Mouse (Mus musculus) stomach, embryonic 16.5 days (tissue): ENCODE measurements around the gene Ap2m1. TPM values are rescaled to one million over a fixed set of nuclear protein-coding genes. Genes with fewer than 3 reads are reported as not detected.
A peak's percentile ranks its signal among the peaks of the same experiment; 100 is the strongest.

Experiments used
- ATAC-seq: fragments of 200-750 bp; cut with Nextera tagmentation; 2 replicates; pipeline ENCODE4 v1.8.0; 2017; ENCODE audit warnings: moderate number of reproducible peaks, moderate TSS enrichment; ENCODE audit not compliant: insufficient read depth, low FRiP score
- H3K27ac ChIP-seq: fragments of 300-500 bp; sonication (generic); 2 replicates; pipeline ENCODE4 v1.5.1; 2014; ENCODE audit warnings: low read length
- H3K27me3 ChIP-seq: fragments of 300-500 bp; sonication (generic); 2 replicates; pipeline ENCODE4 v1.6.1; 2014; ENCODE audit warnings: low read length, control low read depth, mixed read lengths; ENCODE audit not compliant: control insufficient read depth, insufficient read depth
- H3K36me3 ChIP-seq: fragments of 300-500 bp; sonication (generic); 2 replicates; pipeline ENCODE4 v1.6.1; 2014; ENCODE audit warnings: low read length; ENCODE audit not compliant: control insufficient read depth, insufficient read depth
- H3K4me1 ChIP-seq: fragments of 300-500 bp; sonication (generic); 2 replicates; pipeline ENCODE4 v1.6.1; 2014; ENCODE audit warnings: low read length, control low read depth, mixed read lengths; ENCODE audit not compliant: control insufficient read depth, insufficient read depth
- H3K4me2 ChIP-seq: fragments of 300-500 bp; sonication (generic); 2 replicates; pipeline ENCODE4 v1.6.1; 2014; ENCODE audit warnings: low read depth, low read length, mixed read lengths
- H3K4me3 ChIP-seq: fragments of 300-500 bp; sonication (generic); replicated peaks from 2 replicates; pipeline ENCODE4 v1.5.1; 2014; ENCODE audit warnings: mild to moderate bottlenecking, low read length
- H3K9ac ChIP-seq: fragments of 300-500 bp; sonication (generic); 2 replicates; pipeline ENCODE4 v1.6.1; 2014; ENCODE audit warnings: low read length
- H3K9me3 ChIP-seq: fragments of 300-500 bp; sonication (generic); replicated peaks from 2 replicates; pipeline ENCODE4 v1.6.1; 2016; ENCODE audit warnings: low read length, control low read depth; ENCODE audit not compliant: control insufficient read depth
- WGBS: fragments of 180-500 bp; shearing (Covaris S2); extraction: QIAGEN DNeasy Blood & Tissue Kit; methylation state at CpG from one replicate; pipeline ENCODE4 v1.1.7; 2014; 5-methylcytosine and 5-hydroxymethylcytosine counted together
- polyA plus RNA-seq: library from polyadenylated mRNA; unstranded; fragments of >200 nt; fragmentation: Nextera tagmentation; extraction: Ambion mirVana; gene quantifications from 2 replicates; pipeline ENCODE4 v1.2.1, GENCODE M21; 2015

Gene Ap2m1
- polyA plus RNA-seq, 1 experiment from 2014 or later, result 588 TPM

DNA sequence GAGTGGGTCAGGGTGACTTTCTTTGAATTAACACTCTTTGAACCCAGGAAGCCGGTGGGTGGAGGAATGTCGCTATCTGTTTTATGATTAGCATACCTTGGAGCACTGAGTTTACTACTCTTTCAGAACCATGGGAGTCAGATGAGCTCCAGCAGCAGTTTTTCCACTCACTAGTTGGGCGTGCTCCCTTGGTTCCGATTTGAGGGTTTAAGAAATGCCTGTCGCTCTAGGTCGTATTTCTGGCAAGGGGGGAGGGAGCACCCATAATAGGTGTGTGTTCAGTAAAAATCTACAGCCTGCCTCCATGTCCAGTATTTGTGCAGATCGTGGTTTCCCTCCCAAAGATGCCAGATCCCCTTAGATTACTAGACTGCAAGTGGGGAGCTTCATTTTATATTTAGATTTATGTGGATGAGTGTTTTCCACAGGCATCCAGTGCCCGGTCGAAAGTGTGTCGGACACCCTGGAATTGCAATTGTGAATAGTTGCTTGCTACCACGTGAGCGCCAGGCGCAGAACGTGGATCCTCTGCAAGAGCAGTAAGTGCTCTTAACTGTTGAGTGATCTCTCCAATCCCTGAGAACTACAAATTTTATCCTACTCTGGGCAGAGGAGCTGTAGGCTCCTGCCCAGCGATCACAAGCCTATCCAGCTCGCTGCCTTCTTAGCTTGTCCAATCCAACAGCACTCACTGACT, 37.1 kb upstream of the Ap2m1 start:
- Histone ChIP-seq H3K27ac (peak overlapping the region; percentile 44), H3K27me3 (no peaks in the 10 kb centered on the region), H3K4me2 (peak overlapping the region; percentile 95), H3K4me3 (peak overlapping the region; percentile 61), H3K9ac (peak overlapping the region; percentile 57), H3K9me3 (no peaks in the 10 kb centered on the region), H3K4me1 (peaks cover 3% of the 10 kb centered on the region; the same call in 1 of the 2 replicates), H3K36me3 (peaks cover 17% of the 10 kb centered on the region)
- no peak for ATAC-seq
- WGBS, result 8% methylated on average over 16 of the region's 16 CpGs

DNA sequence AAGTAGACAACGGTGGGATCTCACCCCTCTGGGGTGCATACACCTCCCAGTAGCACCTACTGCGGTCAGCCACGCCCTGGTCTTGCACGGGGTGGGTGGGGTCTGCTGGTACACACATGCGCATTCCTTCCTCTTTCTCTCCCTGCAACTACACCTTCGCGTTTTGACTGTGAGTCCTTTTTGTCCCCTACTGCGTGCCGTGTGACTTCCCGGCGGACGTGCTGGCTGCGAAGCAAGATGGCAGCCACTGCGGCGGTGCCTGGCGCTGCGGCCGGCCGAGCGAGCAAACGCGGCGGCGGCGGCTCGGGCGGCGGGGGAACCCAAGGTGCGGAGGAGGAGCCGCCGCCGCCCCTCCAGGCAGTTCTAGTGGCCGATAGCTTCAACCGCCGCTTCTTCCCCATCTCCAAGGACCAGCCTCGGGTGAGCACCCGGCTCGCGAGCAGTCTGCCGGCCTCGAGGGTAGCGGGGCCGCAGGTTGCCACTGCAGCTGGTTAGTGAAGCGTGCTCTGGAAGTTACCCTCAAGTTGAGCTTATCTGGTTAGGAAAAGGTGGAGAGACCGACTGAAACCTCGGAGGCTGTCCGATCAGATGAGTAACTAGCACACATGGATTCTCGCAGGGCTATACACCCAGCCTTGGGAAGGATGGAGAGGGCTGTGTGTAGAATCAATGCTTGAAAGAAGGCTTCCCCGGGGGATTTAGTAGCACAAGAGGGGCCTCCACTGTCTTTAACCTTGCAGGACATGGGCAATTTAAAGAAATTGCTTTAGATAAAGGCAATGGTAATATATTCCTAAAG, 36.4 kb upstream of the Ap2m1 start, which contains the start of gene Eif2b5:
TSS of gene Eif2b5 (plus strand) at position 141 of the 799 bp plus-strand sequence.
- Histone ChIP-seq H3K36me3 (peaks cover 23% of the 10 kb centered on the region), H3K4me3 (peak within 1 kb of the TSS; percentile 61), H3K27ac (peak within 1 kb of the TSS; percentile 70), H3K4me1 (peaks cover 3% of the 10 kb centered on the region; the same call in 1 of the 2 replicates), H3K4me2 (peak within 1 kb of the TSS; percentile 95), H3K9me3 (no peaks in the 10 kb centered on the region), H3K27me3 (no peaks in the 10 kb centered on the region), H3K9ac (peak within 1 kb of the TSS; percentile 76)
- ATAC-seq, result peak; percentile 96
- under 1% methylated on average over 49 of the region's 49 CpGs for WGBS

DNA sequence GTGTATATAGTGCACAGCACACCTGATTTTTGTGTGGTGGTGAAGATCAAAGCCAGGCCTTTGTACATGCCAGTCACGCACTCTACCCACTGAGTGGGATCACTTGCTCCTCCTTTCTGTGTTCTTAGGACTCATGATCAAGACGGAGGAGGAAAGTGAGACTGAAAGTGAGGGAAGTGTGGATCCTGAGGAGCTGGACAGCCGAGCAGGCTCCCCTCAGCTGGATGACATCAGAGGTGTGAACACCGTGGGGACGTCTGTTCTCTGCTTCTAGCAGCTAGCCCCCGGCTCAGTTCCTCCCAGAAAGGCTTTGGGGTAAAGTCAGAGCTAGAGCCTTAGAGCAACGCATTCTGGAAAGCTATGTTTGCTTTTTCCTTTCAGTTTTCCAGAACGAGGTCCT, 29.3 kb upstream of the Ap2m1 start:
- no peaks in the 10 kb centered on the region for H3K4me1 ChIP-seq
- H3K4me3 ChIP-seq, result no peak overlapping the region
- no peak overlapping the region for H3K27ac ChIP-seq
- no peaks in the 10 kb centered on the region for H3K27me3 ChIP-seq
- no peak overlapping the region for H3K9ac ChIP-seq
- H3K36me3 ChIP-seq, result peaks cover 62% of the 10 kb centered on the region
- ATAC-seq, result no peak
- WGBS, result 82% methylated on average over 8 of the region's 8 CpGs
- H3K4me2 ChIP-seq, result no peak overlapping the region
- no peaks in the 10 kb centered on the region for H3K9me3 ChIP-seq

DNA sequence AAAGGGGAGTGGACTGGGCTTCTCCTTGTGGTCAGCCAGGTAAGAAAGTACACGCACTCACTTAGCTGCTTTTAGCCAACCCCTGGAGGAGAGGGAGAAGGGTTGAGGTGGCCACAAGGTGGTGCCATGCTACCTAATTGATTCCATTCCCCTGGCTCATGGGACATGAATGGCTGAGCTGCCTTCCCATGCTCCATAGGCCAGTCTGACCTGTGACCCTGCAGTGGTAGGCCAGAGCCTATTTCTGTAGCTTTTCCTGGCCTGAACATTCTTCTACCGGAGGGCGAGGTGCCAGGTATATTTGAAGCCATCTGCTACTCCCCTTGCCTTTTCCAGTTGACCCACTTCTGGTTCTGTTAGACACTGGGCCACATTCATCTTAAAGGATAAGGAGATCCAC, 25.9 kb upstream of the Ap2m1 start:
- Histone ChIP-seq H3K4me1 (no peaks in the 10 kb centered on the region), H3K9ac (no peak overlapping the region), H3K36me3 (peaks cover 36% of the 10 kb centered on the region), H3K4me3 (no peak overlapping the region), H3K27me3 (no peaks in the 10 kb centered on the region), H3K27ac (no peak overlapping the region), H3K4me2 (no peak overlapping the region), H3K9me3 (no peaks in the 10 kb centered on the region)
- ATAC-seq, result peak; percentile 33; the same call in 1 of the 2 replicates
- WGBS, result 78% methylated on average over 3 of the region's 3 CpGs

DNA sequence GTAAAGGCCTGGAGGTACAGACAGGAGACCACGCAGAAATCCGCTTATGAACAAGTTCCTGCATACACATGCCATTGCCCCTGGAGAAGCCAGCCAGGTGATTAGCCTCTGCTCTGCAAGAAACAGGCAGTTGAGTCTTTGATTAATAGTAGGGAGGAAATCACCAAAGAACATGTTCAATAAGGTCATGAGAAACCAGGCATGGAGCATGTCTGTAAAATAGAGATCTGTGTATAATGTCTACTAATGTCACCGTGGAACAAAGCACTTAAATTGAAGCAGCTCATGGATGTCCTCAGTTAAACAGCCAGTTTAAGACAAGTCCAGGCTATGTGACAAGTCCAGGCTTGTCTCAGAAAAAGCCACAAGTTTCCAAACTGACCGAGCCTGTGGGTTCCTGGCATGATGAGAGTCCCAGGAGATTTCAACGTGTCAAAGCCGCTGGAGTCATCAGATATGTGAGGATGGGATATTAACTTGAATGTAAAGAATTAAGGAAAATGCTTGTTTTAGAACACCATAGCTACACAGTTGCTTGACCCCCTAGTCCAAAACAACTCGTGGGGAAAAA, 23.9 kb upstream of the Ap2m1 start:
- Histone ChIP-seq H3K9me3 (no peaks in the 10 kb centered on the region), H3K27me3 (no peaks in the 10 kb centered on the region), H3K4me3 (no peak overlapping the region), H3K9ac (no peak overlapping the region), H3K27ac (no peak overlapping the region), H3K4me2 (no peak overlapping the region), H3K4me1 (peaks cover 4% of the 10 kb centered on the region; the same call in 1 of the 2 replicates), H3K36me3 (peaks cover 27% of the 10 kb centered on the region)
- WGBS, result 85% methylated on average over 7 of the region's 7 CpGs
- no peak for ATAC-seq

DNA sequence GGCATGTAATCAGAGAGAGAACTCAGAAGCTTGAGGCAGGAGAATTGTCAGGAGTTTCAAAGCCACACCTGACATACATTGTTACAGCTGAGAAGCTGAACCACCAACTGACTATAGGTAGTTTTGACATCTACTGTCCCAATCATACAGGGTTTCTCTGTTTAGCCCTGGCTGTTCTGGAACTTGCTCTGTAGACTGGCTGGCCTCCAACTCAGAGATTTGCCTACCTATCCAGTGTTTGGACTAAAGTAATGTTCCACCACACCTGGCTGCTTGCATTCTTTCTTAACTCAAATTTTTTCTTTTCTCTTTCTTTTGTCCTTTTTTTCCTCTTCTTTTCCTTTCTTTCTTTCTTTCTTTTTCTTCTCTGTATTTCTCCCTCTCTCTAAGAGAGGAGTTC, 19.2 kb upstream of the Ap2m1 start:
- H3K27me3 ChIP-seq, result no peaks in the 10 kb centered on the region
- H3K36me3 ChIP-seq, result 0 out of 2 replicates have a peak, but pooled peaks cover 1% of the 10 kb centered on the region
- no peaks in the 10 kb centered on the region for H3K9me3 ChIP-seq
- peak overlapping the region; percentile 82; the same call in 1 of the 2 replicates for H3K27ac ChIP-seq
- H3K4me1 ChIP-seq, result peaks cover 11% of the 10 kb centered on the region; the same call in 1 of the 2 replicates
- ATAC-seq, result no peak
- peak overlapping the region; percentile 100 for H3K4me3 ChIP-seq
- H3K4me2 ChIP-seq, result peak overlapping the region; percentile 73
- peak overlapping the region; percentile 98 for H3K9ac ChIP-seq

DNA sequence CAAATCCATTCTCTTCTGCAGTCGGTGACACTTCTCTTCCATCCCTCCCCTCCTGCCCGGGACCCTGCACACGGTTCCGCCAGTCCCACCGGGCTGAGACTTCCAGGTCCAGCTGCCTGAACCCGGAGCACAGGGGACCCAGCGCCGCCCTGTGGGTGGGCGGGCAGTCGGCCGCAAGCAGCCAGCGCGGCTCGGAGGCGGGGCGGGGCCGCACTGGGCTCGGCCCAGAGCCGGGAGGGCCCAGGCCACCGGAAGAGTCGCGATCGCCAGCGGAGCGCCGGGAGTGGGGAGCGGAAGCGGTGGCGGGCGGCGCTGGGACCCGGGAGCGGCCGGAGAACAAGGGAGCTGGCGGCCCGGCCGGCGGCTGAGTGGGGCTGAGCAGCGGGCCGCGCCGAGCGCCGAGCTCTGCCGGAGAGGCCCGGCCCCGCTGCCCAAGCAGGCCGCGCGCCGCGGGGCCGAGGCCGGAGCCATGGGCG, 18.5 kb upstream of the Ap2m1 start, which contains the start of gene Dvl3:
TSS of gene Dvl3 (plus strand) at position 257 of the 476 bp plus-strand sequence.
- Histone ChIP-seq H3K4me1 (peaks cover 11% of the 10 kb centered on the region; the same call in 1 of the 2 replicates), H3K36me3 (no peaks in the 10 kb centered on the region), H3K27me3 (no peaks in the 10 kb centered on the region), H3K4me2 (peak within 1 kb of the TSS; percentile 78), H3K9ac (peak within 1 kb of the TSS; percentile 98), H3K9me3 (no peaks in the 10 kb centered on the region), H3K27ac (peak within 1 kb of the TSS; percentile 97), H3K4me3 (peak within 1 kb of the TSS; percentile 100)
- peak; percentile 97 for ATAC-seq
- WGBS, result under 1% methylated on average over 50 of the region's 55 CpGs

DNA sequence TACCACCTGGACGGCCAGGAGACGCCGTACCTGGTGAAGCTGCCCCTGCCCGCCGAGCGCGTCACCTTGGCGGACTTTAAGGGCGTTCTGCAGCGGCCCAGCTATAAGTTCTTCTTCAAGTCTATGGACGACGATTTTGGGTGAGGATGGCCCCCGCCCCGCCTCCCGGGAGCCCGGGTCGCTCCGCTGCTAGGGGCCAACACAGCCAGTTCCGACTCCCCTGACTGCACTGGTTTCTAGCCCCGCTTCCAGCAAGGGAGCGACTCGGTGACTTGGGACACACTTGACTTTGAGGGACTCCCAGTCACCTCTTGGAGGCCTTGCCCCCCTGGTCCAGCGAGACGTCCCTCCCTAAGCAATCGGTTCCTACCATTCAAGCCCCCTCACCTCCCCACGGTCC, 18.1 kb upstream of the Ap2m1 start:
- no peaks in the 10 kb centered on the region for H3K36me3 ChIP-seq
- ATAC-seq, result peak; percentile 41
- H3K4me1 ChIP-seq, result peaks cover 11% of the 10 kb centered on the region; the same call in 1 of the 2 replicates
- H3K9ac ChIP-seq, result peak overlapping the region; percentile 98
- H3K9me3 ChIP-seq, result no peaks in the 10 kb centered on the region
- H3K4me2 ChIP-seq, result peak overlapping the region; percentile 78
- peak overlapping the region; percentile 97 for H3K27ac ChIP-seq
- H3K27me3 ChIP-seq, result no peaks in the 10 kb centered on the region
- H3K4me3 ChIP-seq, result peak overlapping the region; percentile 100
- WGBS, result under 1% methylated on average over 26 of the region's 26 CpGs
